Mouse (Mus musculus) embryo, embryonic 10.5 days (tissue): ENCODE measurements at regions not wholly inside any gene's neighbourhood (a gene's known extent, or its start where the extent isn't known, plus 50 kb on each side); places are given as distances from the start of the nearest gene placed in this dataset.

Experiments used
- DNase-seq: peaks from one replicate; pipeline ENCODE4 v3.0.0-alpha.2; 2015; ENCODE audit warnings: low spot score

DNA sequence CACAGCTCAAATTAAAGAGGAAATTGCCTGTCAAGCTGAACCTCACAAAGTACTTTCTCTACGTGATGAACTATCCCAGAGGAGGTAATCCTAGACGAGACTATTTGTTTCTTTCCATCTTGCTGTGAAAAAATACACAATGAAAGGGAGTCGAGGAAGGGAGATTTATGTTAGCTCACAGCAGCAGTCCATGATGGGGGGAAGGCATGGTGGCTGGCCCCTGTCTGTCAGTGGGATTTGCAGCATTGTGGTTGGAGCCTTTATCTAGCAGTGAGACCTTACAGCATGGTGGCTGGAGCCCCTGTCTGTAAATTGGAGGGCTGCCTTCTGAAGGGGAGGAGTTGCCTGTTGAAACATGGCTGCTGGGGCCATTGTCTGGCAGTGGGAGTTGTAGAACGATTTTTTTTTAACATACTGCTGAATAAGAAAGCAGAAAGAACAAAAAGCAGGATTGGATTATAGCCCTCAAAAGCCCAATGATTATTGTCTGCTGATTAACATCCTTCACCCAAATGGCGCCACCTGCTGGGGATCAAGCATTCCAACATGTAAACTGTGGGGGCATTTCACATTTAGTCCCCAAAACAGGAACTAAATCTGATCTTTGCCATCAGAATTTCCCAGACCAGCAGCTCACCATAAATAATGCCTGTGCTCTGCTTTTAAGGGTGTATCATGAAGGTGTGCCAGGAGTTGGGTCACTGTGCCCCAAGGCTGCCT is 54.0 kb upstream of the Ripor2 start:
- peak; percentile 46 for DNase-seq
